8 mouse cellular contexts compared by ENCODE assay signal in genomic region chr1:160195337-160195663, GRCm38 (mm10). TPM values are rescaled to one million over a fixed set of nuclear protein-coding genes. Genes with fewer than 3 reads are reported as not detected.
DNase-seq lines count a peak whose midpoint lies in the region; ATAC-seq and TF ChIP-seq lines count a peak whose summit lies in the region.

No protein-coding gene starts in this region.

- no peak for TF ChIP-seq POLR2A in bone marrow, adult 2 months (IDR thresholded peaks at IDR 0.05; ENCODE audit: borderline replicate concordance, control insufficient read depth, low read depth, low read length)

- no peak for DNase-seq in heart, postnatal 0 days (ENCODE audit: low spot score)
- no peak for DNase-seq in heart, postnatal 4 days
- DNase-seq in hindbrain, embryonic 14.5 days (ENCODE audit: low spot score) = no peak
- no peak for DNase-seq in right cerebral cortex, postnatal 4 days
- DNase-seq in gastrocnemius, adult 18-20 months (ENCODE audit: low spot score) = no peak
- DNase-seq in embryo, embryonic 9.5 days (ENCODE audit: extremely low spot score) = no peak

- peak overlapping the region; percentile 89 for H3K27ac ChIP-seq in heart, postnatal 0 days (ENCODE audit: low read depth)
- peak overlapping the region; percentile 77 for H3K27ac ChIP-seq in bone marrow, adult 2 months (ENCODE audit: control insufficient read depth, insufficient read depth, low read depth, low read length, poor library complexity)
- H3K27ac ChIP-seq in hindbrain, embryonic 14.5 days = peak overlapping the region; percentile 76
- H3K27ac ChIP-seq in midbrain, embryonic 12.5 days (replicated peaks) = peak overlapping the region; percentile 77

- H3K9ac ChIP-seq in heart, postnatal 0 days (replicated peaks; ENCODE audit: low read depth, low read length) = peak overlapping the region; percentile 90
- peak overlapping the region; percentile 83 for H3K9ac ChIP-seq in hindbrain, embryonic 14.5 days
- H3K9ac ChIP-seq in midbrain, embryonic 12.5 days (replicated peaks) = peak overlapping the region; percentile 84

- 0 out of 2 replicates have a peak, but pooled peaks cover 4% of the 10 kb centered on the region for H3K4me1 ChIP-seq in heart, postnatal 0 days (ENCODE audit: control insufficient read depth, insufficient read depth)
- H3K4me1 ChIP-seq in bone marrow, adult 2 months (ENCODE audit: control insufficient read depth, insufficient read depth, low read length) = no peaks in the 10 kb centered on the region; the same call in 1 of the 2 replicates
- peaks cover 13% of the 10 kb centered on the region for H3K4me1 ChIP-seq in hindbrain, embryonic 14.5 days (replicated peaks; ENCODE audit: control insufficient read depth, insufficient read depth, low read length)
- H3K4me1 ChIP-seq in midbrain, embryonic 12.5 days = peaks cover 11% of the 10 kb centered on the region; the same call in 1 of the 2 replicates

- no peaks in the 10 kb centered on the region for H3K9me3 ChIP-seq in heart, postnatal 0 days (replicated peaks; ENCODE audit: control insufficient read depth, low read length)
- H3K9me3 ChIP-seq in hindbrain, embryonic 14.5 days (ENCODE audit: control insufficient read depth, low read length) = no peaks in the 10 kb centered on the region
- H3K9me3 ChIP-seq in midbrain, embryonic 12.5 days = no peaks in the 10 kb centered on the region

- 0% methylated on average over 13 of the region's 13 CpGs for WGBS in heart, postnatal 0 days
- 0% methylated on average over 13 of the region's 13 CpGs for WGBS in bone marrow, adult 2 months
- 0% methylated on average over 13 of the region's 13 CpGs for WGBS in hindbrain, embryonic 14.5 days
- WGBS in midbrain, embryonic 12.5 days = under 1% methylated on average over 13 of the region's 13 CpGs

- H3K27me3 ChIP-seq in heart, postnatal 0 days (ENCODE audit: control insufficient read depth, insufficient read depth, low read length) = no peaks in the 10 kb centered on the region
- H3K27me3 ChIP-seq in hindbrain, embryonic 14.5 days (ENCODE audit: control insufficient read depth, insufficient read depth, low read length) = no peaks in the 10 kb centered on the region
- no peaks in the 10 kb centered on the region for H3K27me3 ChIP-seq in midbrain, embryonic 12.5 days

- peak overlapping the region; percentile 79 for H3K4me2 ChIP-seq in heart, postnatal 0 days (ENCODE audit: low read depth, low read length)
- H3K4me2 ChIP-seq in hindbrain, embryonic 14.5 days (replicated peaks) = peak overlapping the region; percentile 87
- peak overlapping the region; percentile 80 for H3K4me2 ChIP-seq in midbrain, embryonic 12.5 days (replicated peaks)

- peaks cover 27% of the 10 kb centered on the region for H3K36me3 ChIP-seq in heart, postnatal 0 days (replicated peaks; ENCODE audit: control insufficient read depth, insufficient read depth, low read length)
- peaks cover 30% of the 10 kb centered on the region for H3K36me3 ChIP-seq in hindbrain, embryonic 14.5 days (replicated peaks; ENCODE audit: control insufficient read depth, insufficient read depth)
- H3K36me3 ChIP-seq in midbrain, embryonic 12.5 days = peaks cover 25% of the 10 kb centered on the region

- no peak for TF ChIP-seq EP300 in heart, postnatal 0 days (IDR thresholded peaks at IDR 0.05; ENCODE audit: low read depth)

- TF ChIP-seq CTCF in heart, postnatal 0 days (IDR thresholded peaks at IDR 0.05; ENCODE audit: low read depth) = no peak
- no peak for TF ChIP-seq CTCF in bone marrow, adult 2 months (IDR thresholded peaks at IDR 0.05; ENCODE audit: control insufficient read depth, insufficient read depth, low read length)

- ATAC-seq in heart, postnatal 0 days (ENCODE audit: insufficient read depth, low read depth) = peak; percentile 18
- no peak; the same call in 1 of the 2 replicates for ATAC-seq in hindbrain, embryonic 14.5 days (ENCODE audit: low FRiP score)
- no peak for ATAC-seq in midbrain, embryonic 12.5 days (ENCODE audit: low FRiP score, low read depth)

- peak overlapping the region; percentile 85 for H3K4me3 ChIP-seq in heart, postnatal 0 days (ENCODE audit: low read depth, low read length)
- H3K4me3 ChIP-seq in bone marrow, adult 2 months (replicated peaks; ENCODE audit: control insufficient read depth, low read depth, low read length) = peak overlapping the region; percentile 99
- peak overlapping the region; percentile 69 for H3K4me3 ChIP-seq in hindbrain, embryonic 14.5 days (replicated peaks; ENCODE audit: low read length)
- H3K4me3 ChIP-seq in midbrain, embryonic 12.5 days = peak overlapping the region; percentile 82

RNA-seq across cellular contexts. Expression of gene Mrps14, which starts 0.3 kb away (rescaled TPM):
- total RNA-seq in heart, postnatal 0 days (2014; rRNA removed; ENCODE audit: low replicate concordance) = 19.3 and 28.1 TPM in 2 replicates
- polyA plus RNA-seq in heart, postnatal 0 days (2015; fragmentation: Nextera tagmentation; extraction: Ambion mirVana) = 221 and 235 TPM in 2 replicates
- total RNA-seq in heart, postnatal 4 days (2021) = 10 to 100 TPM; 84.0 to 85.2 TPM
- 26.7 and 35.4 TPM in 2 replicates for polyA plus RNA-seq in bone marrow, adult 2 months (2011; ENCODE audit: insufficient read depth, insufficient read length, low replicate concordance, missing spikeins)
- polyA plus RNA-seq in hindbrain, embryonic 14.5 days (2014; fragmentation: Nextera tagmentation; extraction: Ambion mirVana) = 132 and 145 TPM in 2 replicates
- 215 and 217 TPM in 2 replicates for polyA plus RNA-seq in midbrain, embryonic 12.5 days (2016; fragmentation: Nextera tagmentation; extraction: Ambion mirVana)
- total RNA-seq in gastrocnemius, adult 18-20 months (2021) = 10 to 100 TPM; 68.9 to 74.9 TPM

RNA-seq across cellular contexts. Expression of gene Cacybp, which starts 17.4 kb away (rescaled TPM):
- 33.7 and 38.2 TPM in 2 replicates for total RNA-seq in heart, postnatal 0 days (2014; rRNA removed; ENCODE audit: low replicate concordance)
- 124 and 131 TPM in 2 replicates for polyA plus RNA-seq in heart, postnatal 0 days (2015; fragmentation: Nextera tagmentation; extraction: Ambion mirVana)
- 10 to 100 TPM; 73.8 to 75.4 TPM for total RNA-seq in heart, postnatal 4 days (2021)
- 26.6 and 60.0 TPM in 2 replicates for polyA plus RNA-seq in bone marrow, adult 2 months (2011; ENCODE audit: insufficient read depth, insufficient read length, low replicate concordance, missing spikeins)
- 279 and 292 TPM in 2 replicates for polyA plus RNA-seq in hindbrain, embryonic 14.5 days (2014; fragmentation: Nextera tagmentation; extraction: Ambion mirVana)
- 268 and 274 TPM in 2 replicates for polyA plus RNA-seq in midbrain, embryonic 12.5 days (2016; fragmentation: Nextera tagmentation; extraction: Ambion mirVana)
- 10 to 100 TPM; 55.7 to 56.1 TPM for total RNA-seq in gastrocnemius, adult 18-20 months (2021)

RNA-seq across cellular contexts. Expression of gene Tnn, which starts 41.9 kb away (rescaled TPM):
- 0.08 and 0.31 TPM in 2 replicates for total RNA-seq in heart, postnatal 0 days (2014; rRNA removed; ENCODE audit: low replicate concordance)
- polyA plus RNA-seq in heart, postnatal 0 days (2015; fragmentation: Nextera tagmentation; extraction: Ambion mirVana) = 0.04 TPM in 2 replicates
- under 1 TPM; 0.07 to 0.09 TPM for total RNA-seq in heart, postnatal 4 days (2021)
- 0.23 TPM in 1 of 2 replicates, not detected in the other for polyA plus RNA-seq in bone marrow, adult 2 months (2011; ENCODE audit: insufficient read depth, insufficient read length, low replicate concordance, missing spikeins)
- polyA plus RNA-seq in hindbrain, embryonic 14.5 days (2014; fragmentation: Nextera tagmentation; extraction: Ambion mirVana) = 0.09 TPM in 1 of 2 replicates, not detected in the other
- polyA plus RNA-seq in midbrain, embryonic 12.5 days (2016; fragmentation: Nextera tagmentation; extraction: Ambion mirVana) = 0.11 and 0.13 TPM in 2 replicates
- total RNA-seq in gastrocnemius, adult 18-20 months (2021) = not detected
